Mouse (Mus musculus) embryonic facial prominence, embryonic 12.5 days (tissue): ENCODE data around the gene Slc25a18. TPM values are rescaled to one million over a fixed set of nuclear protein-coding genes. Genes with fewer than 3 reads are reported as not detected.

Experiments
- ATAC-seq: fragments of 200-750 bp; cut with Nextera tagmentation; 2 replicates; pipeline ENCODE4 v1.8.0; 2017; ENCODE audit not compliant: insufficient number of reproducible peaks, insufficient read depth, low FRiP score, low TSS enrichment
- H3K27ac ChIP-seq: fragments of 300-500 bp; sonication (generic); 2 replicates; pipeline ENCODE4 v1.5.1; 2016; ENCODE audit warnings: mild to moderate bottlenecking
- H3K27me3 ChIP-seq: fragments of 300-500 bp; sonication (generic); 2 replicates; pipeline ENCODE4 v1.6.1; 2016; ENCODE audit warnings: mild to moderate bottlenecking, moderate library complexity
- H3K36me3 ChIP-seq: fragments of 300-500 bp; sonication (generic); 2 replicates; pipeline ENCODE4 v1.6.1; 2016; ENCODE audit warnings: mild to moderate bottlenecking
- H3K4me1 ChIP-seq: fragments of 300-500 bp; sonication (generic); 2 replicates; pipeline ENCODE4 v1.6.1; 2016
- H3K4me2 ChIP-seq: fragments of 300-500 bp; sonication (generic); replicated peaks from 2 replicates; pipeline ENCODE4 v1.6.1; 2016; ENCODE audit warnings: mild to moderate bottlenecking, moderate library complexity
- H3K4me3 ChIP-seq: fragments of 300-500 bp; sonication (generic); 2 replicates; pipeline ENCODE4 v1.5.1; 2016; ENCODE audit warnings: mild to moderate bottlenecking
- H3K9ac ChIP-seq: fragments of 300-500 bp; sonication (generic); 2 replicates; pipeline ENCODE4 v1.6.1; 2016; ENCODE audit warnings: mild to moderate bottlenecking, moderate library complexity
- H3K9me3 ChIP-seq: fragments of 300-500 bp; sonication (generic); 2 replicates; pipeline ENCODE4 v1.6.1; 2016; ENCODE audit warnings: mild to moderate bottlenecking, moderate library complexity
- WGBS: fragments of 180-500 bp; shearing (Covaris S2); methylation state at CpG from one replicate; pipeline ENCODE4 v1.1.7; 2016; 5-methylcytosine and 5-hydroxymethylcytosine counted together
- polyA plus RNA-seq: library from polyadenylated mRNA; unstranded; fragments of >200 nt; fragmentation: Nextera tagmentation; extraction: Ambion mirVana; gene quantifications from 2 replicates; pipeline ENCODE4 v1.2.1, GENCODE M21; 2016

Slc25a18 gene
- polyA plus RNA-seq, 1 experiment from 2014 or later, result 0.24 TPM

GRCm38 (mm10) chr6:120822937-120823614 lies 49.7 kb downstream of the Slc25a18 start:
- Histone ChIP-seq H3K27me3 (no peaks in the 10 kb centered on the region), H3K36me3 (peaks cover 13% of the 10 kb centered on the region), H3K4me3 (peak overlapping the region; percentile 93; the same call in 1 of the 2 replicates), H3K4me2 (0 out of 2 replicates have a peak overlapping the region, but pooled peaks have one; percentile 9), H3K27ac (no peak overlapping the region), H3K4me1 (peaks cover 9% of the 10 kb centered on the region), H3K9me3 (no peaks in the 10 kb centered on the region), H3K9ac (no peak overlapping the region)
- no peak for ATAC-seq
- 76% methylated on average over 10 of the region's 10 CpGs for WGBS

DNA sequence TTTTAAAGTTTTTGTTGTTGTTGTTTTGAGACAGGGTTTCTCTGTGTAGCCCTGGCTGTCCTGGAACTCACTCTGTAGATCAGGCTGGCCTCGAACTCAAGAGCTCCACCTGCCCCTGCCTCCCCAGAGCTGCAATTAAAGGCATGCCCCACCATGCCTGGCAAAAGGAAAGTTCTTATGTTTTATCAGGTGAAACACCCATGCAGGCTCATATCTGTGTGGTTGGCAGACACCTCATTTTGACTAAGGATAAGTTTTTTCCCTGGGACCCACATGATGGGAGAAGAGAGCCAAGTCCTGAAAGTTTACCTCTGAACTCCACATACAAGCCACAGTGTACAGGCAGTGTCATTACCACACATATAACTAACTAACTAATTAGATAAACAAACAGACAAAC lies 56.7 kb downstream of the Slc25a18 start:
- no peaks in the 10 kb centered on the region for H3K27me3 ChIP-seq
- no peak overlapping the region for H3K4me2 ChIP-seq
- H3K4me1 ChIP-seq, result no peaks in the 10 kb centered on the region
- no peaks in the 10 kb centered on the region for H3K9me3 ChIP-seq
- no peak for ATAC-seq
- H3K36me3 ChIP-seq, result no peaks in the 10 kb centered on the region
- no peak overlapping the region for H3K9ac ChIP-seq
- H3K27ac ChIP-seq, result no peak overlapping the region
- WGBS, result 33% methylated on average over 1 of the region's 1 CpGs
- no peak overlapping the region for H3K4me3 ChIP-seq

DNA sequence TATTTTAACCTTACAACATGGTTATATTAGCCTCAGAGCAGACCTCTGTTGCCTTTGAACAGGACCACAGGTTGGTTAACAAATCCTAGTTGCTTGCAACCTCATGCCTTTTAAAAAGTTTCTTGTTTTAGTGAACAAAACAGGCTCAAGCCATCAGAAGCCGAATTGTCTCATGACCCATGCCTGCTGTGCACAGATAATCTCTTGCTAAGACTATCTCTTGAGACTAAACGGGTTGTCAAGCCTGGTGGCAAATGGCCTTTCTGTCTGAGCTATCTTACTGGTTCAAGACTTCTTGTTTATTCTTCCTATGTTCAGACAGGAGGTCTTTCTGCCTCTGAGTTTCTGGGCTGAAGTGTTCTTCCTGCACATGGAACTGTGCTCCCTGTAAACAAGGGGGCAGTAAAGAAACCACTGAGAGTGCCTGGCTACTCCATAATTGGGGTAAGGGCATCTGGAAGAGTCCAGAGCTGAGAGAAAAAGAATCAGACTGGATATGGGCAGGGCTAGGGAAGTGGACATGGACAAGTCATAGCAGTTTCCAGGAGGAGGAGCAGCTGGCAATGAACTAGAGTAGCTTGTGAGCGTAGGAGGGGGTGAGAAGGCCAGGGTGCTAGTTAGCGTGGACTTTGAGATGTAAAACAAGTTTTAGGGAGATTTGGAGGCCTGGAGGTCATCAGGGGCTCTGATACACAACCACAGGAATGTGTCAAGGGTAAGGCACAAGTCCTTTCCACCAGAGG lies 57.7 kb downstream of the Slc25a18 start:
- Histone ChIP-seq H3K36me3 (no peaks in the 10 kb centered on the region), H3K9me3 (no peaks in the 10 kb centered on the region), H3K4me2 (no peak overlapping the region), H3K27me3 (no peaks in the 10 kb centered on the region), H3K4me3 (no peak overlapping the region), H3K9ac (no peak overlapping the region), H3K27ac (0 out of 2 replicates have a peak overlapping the region, but pooled peaks have one; percentile 23), H3K4me1 (no peaks in the 10 kb centered on the region)
- no peak for ATAC-seq
- 62% methylated on average over 4 of the region's 4 CpGs for WGBS

- H3K9me3 ChIP-seq, result no peaks in the 10 kb centered on the region
- H3K4me2 ChIP-seq, result no peak overlapping the region
- ATAC-seq, result no peak
- H3K27ac ChIP-seq, result no peak overlapping the region
- WGBS, result 76% methylated on average over 4 of the region's 4 CpGs
- H3K9ac ChIP-seq, result no peak overlapping the region
- no peaks in the 10 kb centered on the region for H3K27me3 ChIP-seq
- peaks cover 3% of the 10 kb centered on the region; the same call in 1 of the 2 replicates for H3K4me1 ChIP-seq
- H3K4me3 ChIP-seq, result no peak overlapping the region
- H3K36me3 ChIP-seq, result no peaks in the 10 kb centered on the region
Observed at GRCm38 (mm10) chr6:120832097-120832496, 58.7 kb downstream of the Slc25a18 start.

DNA sequence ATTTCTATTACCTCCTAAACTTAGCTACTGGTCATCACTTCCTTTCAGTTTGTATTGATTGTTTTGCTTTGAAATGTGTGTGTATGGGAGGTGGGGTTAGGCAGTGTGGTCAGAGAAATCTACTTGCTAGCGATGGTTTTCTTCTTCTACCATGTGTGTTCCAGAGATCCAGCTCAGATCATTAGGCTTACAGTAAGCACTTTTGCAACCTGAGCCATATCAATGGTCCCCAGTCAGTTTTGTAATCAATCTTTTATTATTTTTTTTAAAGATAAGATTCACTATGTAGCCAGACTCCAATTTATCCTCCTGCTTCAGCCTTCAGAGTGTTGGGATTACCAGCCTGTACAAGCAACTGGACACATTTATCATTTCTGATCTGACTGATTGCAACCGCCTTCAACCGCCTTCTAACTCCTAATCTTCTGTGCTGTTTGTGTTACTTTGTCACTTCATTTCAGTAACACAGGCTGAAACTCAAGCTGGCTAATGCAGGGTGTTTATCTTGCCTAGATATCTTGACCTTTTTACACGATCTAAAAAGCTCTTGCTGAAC lies 61.5 kb downstream of the Slc25a18 start:
- H3K9ac ChIP-seq, result no peak overlapping the region
- no peaks in the 10 kb centered on the region for H3K27me3 ChIP-seq
- no peaks in the 10 kb centered on the region for H3K9me3 ChIP-seq
- no peak overlapping the region for H3K27ac ChIP-seq
- H3K4me2 ChIP-seq, result no peak overlapping the region
- 86% methylated on average over 4 of the region's 4 CpGs for WGBS
- H3K4me1 ChIP-seq, result peaks cover 5% of the 10 kb centered on the region; the same call in 1 of the 2 replicates
- H3K36me3 ChIP-seq, result 0 out of 2 replicates have a peak, but pooled peaks cover 3% of the 10 kb centered on the region
- no peak for ATAC-seq
- H3K4me3 ChIP-seq, result no peak overlapping the region

- peak; percentile 87 for ATAC-seq
Observed at GRCm38 (mm10) chr6:120835474-120836374, 62.3 kb downstream of the Slc25a18 start, which contains the start of gene Bcl2l13. Gene Bcl2l13 (plus strand): TSS chr6:120836212.

GRCm38 (mm10) chr6:120836389-120837151 lies 63.2 kb downstream of the Slc25a18 start:
- peak; percentile 83; the same call in 1 of the 2 replicates for ATAC-seq
- WGBS, result 3% methylated on average over 37 of the region's 37 CpGs
- Histone ChIP-seq H3K27me3 (no peaks in the 10 kb centered on the region), H3K9ac (peak overlapping the region; percentile 95), H3K4me3 (peak overlapping the region; percentile 95), H3K4me2 (peak overlapping the region; percentile 73), H3K4me1 (peaks cover 5% of the 10 kb centered on the region; the same call in 1 of the 2 replicates), H3K27ac (peak overlapping the region; percentile 96), H3K9me3 (no peaks in the 10 kb centered on the region), H3K36me3 (0 out of 2 replicates have a peak, but pooled peaks cover 7% of the 10 kb centered on the region)

More at GRCm38 (mm10) chr6:120835474-120836374, 62.3 kb downstream of the Slc25a18 start, which contains the start of gene Bcl2l13:
- no peaks in the 10 kb centered on the region for H3K27me3 ChIP-seq
- peak within 1 kb of the TSS; percentile 96 for H3K27ac ChIP-seq
- H3K4me3 ChIP-seq, result peak within 1 kb of the TSS; percentile 95
- H3K9ac ChIP-seq, result peak within 1 kb of the TSS; percentile 95
- no peaks in the 10 kb centered on the region for H3K9me3 ChIP-seq
- 0 out of 2 replicates have a peak, but pooled peaks cover 7% of the 10 kb centered on the region for H3K36me3 ChIP-seq
- H3K4me1 ChIP-seq, result peaks cover 5% of the 10 kb centered on the region; the same call in 1 of the 2 replicates
- H3K4me2 ChIP-seq, result peak within 1 kb of the TSS; percentile 73
- WGBS, result 6% methylated on average over 40 of the region's 40 CpGs

GRCm38 (mm10) chr6:120837152-120837530 lies 63.8 kb downstream of the Slc25a18 start:
- Histone ChIP-seq H3K4me3 (peak overlapping the region; percentile 95), H3K27me3 (no peaks in the 10 kb centered on the region), H3K9ac (peak overlapping the region; percentile 95), H3K36me3 (0 out of 2 replicates have a peak, but pooled peaks cover 7% of the 10 kb centered on the region), H3K4me1 (peaks cover 5% of the 10 kb centered on the region; the same call in 1 of the 2 replicates), H3K27ac (no peak overlapping the region), H3K4me2 (peak overlapping the region; percentile 73), H3K9me3 (no peaks in the 10 kb centered on the region)
- ATAC-seq, result no peak
- WGBS, result 83% methylated on average over 1 of the region's 1 CpGs

- WGBS, result 95% methylated on average over 7 of the region's 7 CpGs
- Histone ChIP-seq H3K4me1 (peaks cover 5% of the 10 kb centered on the region; the same call in 1 of the 2 replicates), H3K27me3 (no peaks in the 10 kb centered on the region), H3K4me3 (no peak overlapping the region), H3K9me3 (no peaks in the 10 kb centered on the region), H3K4me2 (no peak overlapping the region), H3K36me3 (0 out of 2 replicates have a peak, but pooled peaks cover 7% of the 10 kb centered on the region), H3K27ac (no peak overlapping the region), H3K9ac (no peak overlapping the region)
- ATAC-seq, result no peak
Observed at GRCm38 (mm10) chr6:120840258-120840657, 66.9 kb downstream of the Slc25a18 start.

DNA sequence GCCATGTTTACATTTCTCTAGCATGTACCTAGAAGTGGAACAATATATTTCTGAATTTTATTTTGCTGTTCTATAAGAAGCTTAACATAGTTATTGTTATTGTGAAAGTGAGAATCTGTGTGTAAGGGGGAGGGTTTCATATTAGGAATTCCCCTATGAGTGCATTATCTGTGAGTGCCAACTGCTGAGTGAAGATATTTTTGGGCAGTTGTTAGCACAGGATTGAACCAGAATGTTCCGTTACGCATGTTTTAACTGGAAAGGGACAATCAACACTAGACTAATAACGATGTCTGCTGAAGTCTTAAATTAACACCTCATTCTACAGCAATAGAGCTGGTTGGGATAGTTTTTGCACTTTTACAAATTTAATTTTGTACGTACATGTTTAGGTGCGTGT lies 68.4 kb downstream of the Slc25a18 start:
- Histone ChIP-seq H3K4me1 (peaks cover 5% of the 10 kb centered on the region; the same call in 1 of the 2 replicates), H3K4me3 (no peak overlapping the region), H3K36me3 (0 out of 2 replicates have a peak, but pooled peaks cover 7% of the 10 kb centered on the region), H3K9ac (no peak overlapping the region), H3K9me3 (no peaks in the 10 kb centered on the region), H3K27ac (no peak overlapping the region), H3K27me3 (no peaks in the 10 kb centered on the region), H3K4me2 (no peak overlapping the region)
- 97% methylated on average over 5 of the region's 5 CpGs for whole genome bisulfite sequencing
- ATAC-seq, result no peak
